Mouse (Mus musculus): ENCODE results near the gene Gucd1.
A peak's percentile ranks its signal among the peaks of the same experiment; 100 is the strongest.
"Not testable (repeated sequence)": the region's sequence is repeated elsewhere in the genome, so short reads cannot be mapped to it uniquely, and the experiment has no call there.

Gene Gucd1

GRCm38 (mm10) chr10:75428049-75429003 lies 89.4 kb downstream of the Gucd1 start:
- DNase-seq = no peak

- DNase-seq = no peak
These were observed 93.3 kb downstream of the Gucd1 start for GRCm38 (mm10) chr10:75424498-75424901.

- DNase-seq = no peak
These were observed 99.0 kb downstream of the Gucd1 start for GRCm38 (mm10) chr10:75418747-75419146.

- no peak for DNase-seq
These were observed 100.3 kb downstream of the Gucd1 start for GRCm38 (mm10) chr10:75417363-75418042.

GRCm38 (mm10) chr10:75414925-75415324 lies 102.8 kb downstream of the Gucd1 start:
- no peak for DNase-seq

GRCm38 (mm10) chr10:75412114-75413103 lies 105.4 kb downstream of the Gucd1 start:
- no peak for DNase-seq

- not testable (repeated sequence) for DNase-seq
These were observed 106.2 kb downstream of the Gucd1 start for GRCm38 (mm10) chr10:75411343-75412113.

- no peak for DNase-seq
These were observed 110.0 kb downstream of the Gucd1 start for GRCm38 (mm10) chr10:75407741-75408140.

- DNase-seq = no peak
These were observed 111.0 kb downstream of the Gucd1 start for GRCm38 (mm10) chr10:75406755-75407154.

GRCm38 (mm10) chr10:75405916-75406315 lies 111.9 kb downstream of the Gucd1 start:
- no peak for DNase-seq

- no peak for DNase-seq
These were observed 116.8 kb downstream of the Gucd1 start, which contains the start of gene Upb1 for GRCm38 (mm10) chr10:75400958-75401357. Upb1 (plus strand) TSS chr10:75401115.

- peak; percentile 36 for DNase-seq
These were observed 120.8 kb downstream of the Gucd1 start for GRCm38 (mm10) chr10:75396966-75397365.

- DNase-seq = no peak
These were observed 123.0 kb downstream of the Gucd1 start for GRCm38 (mm10) chr10:75394796-75395195.

- DNase-seq = no peak
These were observed 126.9 kb downstream of the Gucd1 start for GRCm38 (mm10) chr10:75390832-75391231.

- no peak for DNase-seq
These were observed 127.6 kb downstream of the Gucd1 start for GRCm38 (mm10) chr10:75390156-75390555.

GRCm38 (mm10) chr10:75378688-75379087 lies 139.1 kb downstream of the Gucd1 start:
- DNase-seq = no peak

GRCm38 (mm10) chr10:75373655-75374351 lies 144.0 kb downstream of the Gucd1 start:
- peak; percentile 12 for DNase-seq

GRCm38 (mm10) chr10:75365231-75365633 lies 152.5 kb downstream of the Gucd1 start:
- DNase-seq = no peak

- no peak for DNase-seq
These were observed 153.0 kb downstream of the Gucd1 start for GRCm38 (mm10) chr10:75364796-75365195.

GRCm38 (mm10) chr10:75364214-75364690 lies 153.5 kb downstream of the Gucd1 start:
- DNase-seq = peak; percentile 81

- no peak for DNase-seq
These were observed 162.4 kb downstream of the Gucd1 start for GRCm38 (mm10) chr10:75355341-75355740.
